Mouse (Mus musculus) c-Kit-negative CD71-positive TER-119-positive erythroid progenitor cells, embryonic 14.5 days (primary cell): ENCODE measurements around the gene Parva.

ENCODE experiments used
- DNase-seq: peaks from one replicate; pipeline ENCODE4 v3.0.0-alpha.2; 2013; ENCODE audit warnings: low read depth, low spot score

Gene Parva

DNA sequence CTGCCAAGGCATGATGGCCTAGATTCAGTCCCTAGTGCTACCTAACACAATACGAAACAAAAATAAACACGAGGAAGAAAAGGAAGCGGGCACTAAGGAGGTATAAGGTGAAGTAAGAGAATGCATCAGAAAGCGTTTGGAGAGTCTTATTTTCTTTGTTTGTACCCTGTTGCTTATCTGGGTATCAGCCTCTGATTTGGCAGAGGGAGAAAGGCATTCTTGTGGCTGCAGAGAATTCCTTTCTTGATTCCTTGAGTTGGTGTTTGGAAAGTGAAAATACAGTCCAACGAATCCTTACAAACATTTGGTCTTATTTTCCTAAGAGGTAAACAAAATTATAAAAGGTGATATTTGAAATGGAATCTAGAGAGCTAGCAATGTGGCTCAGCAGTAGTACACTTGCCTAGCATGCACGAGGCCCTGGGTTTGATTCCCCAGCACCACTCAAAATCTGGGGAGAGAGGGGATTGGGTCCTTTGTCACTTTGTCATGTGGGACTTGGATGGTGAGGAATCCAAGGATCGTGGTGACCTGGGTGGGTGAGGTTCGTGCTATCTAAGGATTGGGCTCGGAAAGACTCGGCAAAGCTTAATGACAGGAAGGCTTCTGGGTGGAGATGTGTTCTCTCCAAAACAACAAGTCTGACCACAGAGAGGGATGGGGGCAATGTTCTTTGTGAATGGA lies 44.9 kb downstream of the Parva start:
- no peak for DNase-seq

DNA sequence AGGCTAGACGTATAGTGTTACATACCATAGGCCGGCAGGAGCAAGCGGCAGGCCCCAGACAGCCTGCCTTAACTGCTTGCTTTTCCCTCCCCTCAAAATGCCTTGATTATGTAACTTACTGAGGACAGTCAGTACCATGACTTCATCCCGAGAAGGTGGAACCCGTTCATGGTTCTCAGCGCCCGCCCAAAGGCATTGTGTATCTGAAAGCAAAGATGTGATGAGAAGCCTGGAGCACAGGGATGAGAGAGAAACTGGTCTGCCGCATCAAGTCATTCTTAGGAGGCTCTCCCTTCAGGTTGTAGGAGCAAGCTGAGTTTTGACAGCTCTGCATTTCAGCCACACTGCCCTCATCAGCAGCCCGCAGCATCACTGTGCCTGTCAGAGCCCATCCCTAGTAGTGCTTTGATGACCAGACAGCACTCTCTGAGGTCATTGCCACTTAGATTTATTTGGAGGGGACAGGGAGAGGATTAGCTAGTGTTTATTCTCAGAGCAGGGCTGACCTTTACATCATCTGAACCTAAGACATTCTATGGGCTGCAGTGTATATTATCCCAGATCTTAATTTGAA lies 45.5 kb downstream of the Parva start:
- DNase-seq = no peak

DNA sequence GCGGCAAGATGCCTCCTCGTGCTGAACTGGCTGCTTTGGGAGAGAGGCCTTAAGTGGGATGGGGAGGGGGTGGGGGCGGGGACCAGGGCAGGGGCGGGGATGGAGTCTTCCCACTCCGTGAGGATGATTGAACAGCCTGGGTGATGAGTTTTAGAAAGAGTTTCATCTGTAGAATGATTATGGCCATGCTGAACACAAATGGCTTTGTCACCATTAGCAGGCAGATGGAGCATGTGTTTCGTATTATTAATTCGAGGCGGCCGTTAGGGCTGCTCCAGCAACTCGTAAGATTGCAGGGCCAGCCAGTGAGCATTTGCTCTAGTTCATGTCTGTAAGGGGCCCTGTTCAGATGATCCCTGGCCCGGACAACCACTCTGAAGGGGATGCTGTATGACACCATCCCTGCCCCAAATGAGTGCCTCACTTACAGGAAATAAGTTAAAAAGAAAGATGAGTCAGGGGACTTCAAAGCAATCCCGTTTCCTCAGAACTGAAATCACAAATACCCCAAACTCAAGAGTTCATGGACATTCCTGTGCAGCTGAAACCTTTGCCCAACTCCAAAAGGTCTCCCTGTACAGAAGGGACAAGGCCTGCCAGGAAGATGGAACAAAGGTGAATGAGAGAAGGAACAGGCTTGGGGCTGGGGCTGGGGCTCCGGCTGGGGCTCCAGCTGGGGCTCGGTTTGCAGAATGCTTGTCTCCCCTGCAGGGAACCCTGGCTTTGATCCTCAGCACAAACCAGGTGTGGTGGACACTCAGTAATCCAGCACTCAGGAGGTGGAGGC lies 46.5 kb downstream of the Parva start:
- no peak for DNase-seq

DNA sequence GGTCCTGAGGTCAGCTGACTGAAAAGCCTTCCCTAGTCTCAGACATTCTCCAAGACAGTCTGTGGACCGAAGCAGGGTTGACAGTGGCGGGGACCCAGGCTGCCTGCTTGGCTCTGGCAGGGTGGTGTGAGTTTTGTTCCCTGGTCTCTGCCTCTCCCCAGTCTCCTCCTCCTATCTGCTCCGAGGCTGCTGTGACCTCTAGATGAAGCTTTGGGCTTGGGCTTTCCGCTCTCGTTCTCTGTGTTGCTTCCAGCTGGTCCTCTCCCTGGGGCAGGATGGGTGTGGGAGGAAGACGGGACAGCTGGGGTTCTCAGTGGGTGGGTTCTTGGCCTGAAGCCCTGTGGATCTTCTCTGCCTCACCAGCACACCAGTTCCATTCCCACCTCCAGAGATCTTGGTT lies 51.8 kb downstream of the Parva start:
- no peak for DNase-seq

DNA sequence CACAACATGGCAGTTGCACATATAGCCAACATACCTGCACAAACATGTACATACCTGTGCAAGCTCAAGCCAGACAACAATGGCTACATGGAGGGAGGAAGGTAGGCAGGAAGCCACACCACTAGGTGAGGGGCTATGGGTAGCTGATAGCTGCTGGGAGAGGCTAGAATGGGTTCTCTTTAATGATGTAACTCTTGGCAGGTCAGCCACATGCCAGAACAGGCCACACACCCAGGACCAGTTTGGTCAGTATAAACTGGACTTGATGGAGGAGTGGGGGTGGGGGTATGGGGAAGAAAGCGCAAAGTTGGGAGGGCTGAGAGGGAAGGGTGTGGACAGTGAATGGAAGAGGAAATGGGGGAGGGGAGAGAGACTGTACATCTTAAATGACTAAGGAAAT lies 53.7 kb downstream of the Parva start:
- DNase-seq = no peak

DNA sequence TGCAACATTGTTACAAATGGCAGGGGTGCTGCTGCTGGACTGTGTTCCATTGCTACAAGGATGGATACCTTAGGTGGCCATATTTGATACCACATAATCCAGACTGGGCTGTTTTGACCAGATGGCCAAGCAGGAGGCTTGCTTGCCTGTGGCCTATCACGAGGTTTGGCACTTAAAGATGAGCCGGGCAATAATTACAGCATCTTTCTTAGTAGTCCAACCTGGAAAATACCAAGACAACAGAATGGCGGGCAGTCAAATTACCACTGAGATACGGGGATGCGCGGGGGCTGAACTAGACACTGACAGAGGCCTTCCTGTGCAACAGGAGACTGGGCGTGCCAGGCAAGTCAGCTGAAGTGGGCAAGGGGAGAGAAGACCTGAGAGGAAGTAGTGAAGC lies 55.3 kb downstream of the Parva start:
- no peak for DNase-seq

DNA sequence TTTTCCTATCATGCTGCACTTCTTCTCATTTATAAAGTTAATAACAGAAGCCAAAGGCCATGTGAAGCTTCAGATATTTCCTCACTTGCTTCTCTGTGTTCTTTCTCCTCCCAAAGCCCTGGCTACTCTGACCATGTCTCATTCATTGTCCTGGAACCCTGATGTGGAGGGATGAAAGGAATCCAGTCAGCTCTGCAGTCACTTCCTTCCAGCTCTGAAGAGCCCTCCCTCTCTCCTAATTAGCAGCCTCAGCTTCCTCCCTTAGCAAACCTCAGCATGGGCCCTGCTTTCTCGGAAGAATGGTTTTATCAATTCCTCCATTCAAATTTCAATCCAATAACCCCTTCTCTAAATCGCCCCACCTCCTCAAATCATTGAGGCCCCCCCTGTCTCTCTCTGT lies 56.1 kb downstream of the Parva start:
- DNase-seq = no peak

DNA sequence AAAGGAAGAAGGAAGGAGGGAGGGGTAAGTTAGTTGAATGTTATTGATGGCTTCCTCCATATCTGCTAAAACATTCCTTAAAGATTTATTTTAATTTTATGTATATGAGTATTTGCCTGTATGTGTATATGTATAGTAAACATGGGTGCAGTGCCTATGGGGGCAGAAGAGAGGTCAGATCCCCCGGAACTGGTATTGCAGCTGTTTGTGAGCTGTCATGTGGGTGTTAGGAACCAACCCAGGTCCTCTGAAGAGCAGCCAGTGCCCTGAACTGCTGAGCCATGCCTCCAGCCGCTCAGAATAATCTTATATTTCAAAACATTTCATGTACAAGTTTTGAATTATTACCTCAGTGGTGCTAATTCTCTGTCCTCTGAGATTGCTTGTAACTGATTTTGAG lies 63.5 kb downstream of the Parva start:
- no peak for DNase-seq

DNA sequence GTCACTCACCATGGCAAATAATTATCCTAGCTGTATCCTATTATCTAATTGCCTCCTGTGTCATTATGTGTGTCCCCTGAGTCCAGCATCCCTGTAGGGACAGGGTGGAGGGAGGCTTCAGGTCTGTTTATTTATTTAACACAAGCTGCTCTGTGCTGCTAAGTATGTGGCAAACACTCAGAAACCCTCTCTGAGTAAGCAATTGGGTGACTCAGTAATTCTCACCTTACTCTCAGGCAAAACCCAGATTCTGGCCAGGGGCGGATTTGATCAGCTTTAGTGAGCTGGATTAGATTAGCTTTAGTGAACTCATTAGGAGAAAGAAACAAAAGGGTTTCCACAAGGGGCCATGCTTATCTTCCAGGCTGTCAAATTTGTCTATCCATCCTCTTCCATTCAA lies 64.4 kb downstream of the Parva start:
- no peak for DNase-seq

DNA sequence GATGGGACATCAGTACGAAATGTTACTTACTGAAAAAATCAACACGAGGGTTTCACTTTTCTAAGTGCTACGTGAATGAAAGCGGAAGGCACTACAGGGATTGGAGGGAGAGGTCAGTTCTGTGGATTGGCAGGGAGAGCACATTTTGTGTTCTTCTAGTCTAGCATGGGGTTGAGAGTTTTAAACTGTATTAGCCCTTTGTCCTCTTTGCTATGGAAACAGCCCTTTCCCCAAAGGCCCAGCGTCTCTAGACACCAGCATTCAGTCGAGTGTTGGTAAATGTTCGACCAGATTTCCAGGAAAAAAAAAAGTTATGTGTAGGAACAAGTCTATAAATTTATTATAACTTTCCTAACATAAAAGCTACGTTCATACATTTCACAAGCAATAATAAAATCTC lies 68.6 kb downstream of the Parva start:
- DNase-seq = no peak

DNA sequence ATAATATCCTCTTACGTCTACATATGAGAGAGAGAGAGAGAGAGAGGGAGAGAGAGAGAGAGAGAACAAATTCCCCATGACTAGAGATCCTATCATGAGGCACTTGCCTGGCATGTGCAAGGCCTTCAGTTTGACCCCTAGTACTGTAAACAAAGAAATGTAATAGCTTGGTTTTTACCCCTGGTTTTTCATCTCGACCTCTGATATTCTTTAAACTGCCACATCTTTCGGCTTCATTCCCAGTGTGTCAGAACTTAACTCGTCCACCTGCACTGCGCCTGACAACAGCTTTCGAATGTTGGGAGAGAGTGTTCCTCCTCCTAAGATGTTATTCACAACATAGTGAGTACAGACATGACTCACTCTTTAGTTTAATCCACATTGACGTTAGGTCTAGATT lies 69.6 kb downstream of the Parva start:
- DNase-seq = no peak

DNA sequence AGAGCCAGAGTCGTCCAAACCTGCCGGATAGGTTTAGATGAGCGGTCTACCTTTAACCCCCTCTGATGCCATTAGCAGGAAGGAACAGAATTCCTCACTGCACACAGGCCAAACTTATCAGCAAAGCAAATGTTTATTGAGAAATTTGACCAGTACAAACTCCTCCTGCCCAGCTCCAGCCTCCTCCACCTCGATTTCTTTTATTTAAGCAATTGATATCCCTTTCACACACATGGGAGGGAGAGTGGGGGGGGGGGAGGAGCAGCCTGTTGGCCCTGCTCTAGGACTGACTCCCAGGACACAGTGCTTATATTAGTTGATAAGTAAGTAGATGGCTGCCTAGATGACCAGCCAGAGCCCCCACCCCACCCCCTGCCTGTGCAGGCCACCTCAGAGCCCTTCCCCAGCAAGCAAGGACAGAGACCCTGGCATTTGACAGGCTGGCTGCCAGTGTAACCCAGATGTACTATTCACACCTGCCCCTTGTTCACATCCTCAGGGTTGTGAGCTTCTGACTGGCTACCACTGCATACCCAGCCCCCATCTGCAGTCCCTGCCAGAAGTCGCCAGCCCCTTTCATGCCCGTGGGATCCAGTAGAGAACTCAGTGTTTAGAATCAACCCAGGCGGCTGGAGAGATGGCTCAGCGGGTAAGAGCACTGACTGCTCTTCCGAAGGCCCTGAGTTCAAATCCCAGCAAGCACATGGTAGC lies 71.4 kb downstream of the Parva start:
- no peak for DNase-seq

DNA sequence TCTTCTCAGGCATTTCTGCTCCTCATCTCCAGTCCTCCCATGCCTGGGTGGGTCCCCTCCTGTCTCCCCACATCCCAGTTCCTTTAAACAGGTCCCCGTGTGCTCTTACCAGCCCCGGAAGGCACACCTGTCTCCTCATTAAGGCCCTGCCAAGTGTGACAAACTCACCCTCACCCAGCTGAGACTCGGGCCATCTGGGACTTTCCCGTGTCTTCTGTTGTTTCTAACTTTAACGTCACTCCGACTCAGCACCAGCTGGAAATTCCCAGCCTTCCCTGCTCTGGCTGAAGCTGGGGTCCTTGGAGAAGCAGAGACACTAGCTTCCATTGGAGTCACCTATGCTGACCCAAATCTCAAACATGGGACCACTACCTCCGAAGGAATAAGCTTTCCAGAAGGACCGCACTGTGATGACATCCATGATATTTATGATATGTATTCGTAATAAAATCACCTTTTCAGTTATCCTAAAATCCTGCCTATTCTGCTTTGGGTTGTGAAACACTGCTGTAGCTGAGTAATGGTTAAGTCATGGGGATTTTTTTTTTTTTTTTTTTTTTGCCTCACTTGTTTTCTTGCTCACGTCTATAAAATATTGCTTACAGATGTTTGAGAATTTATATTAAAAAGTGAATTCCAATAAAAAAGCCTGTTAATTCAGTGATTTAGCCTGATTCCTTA lies 72.3 kb downstream of the Parva start:
- DNase-seq = no peak

DNA sequence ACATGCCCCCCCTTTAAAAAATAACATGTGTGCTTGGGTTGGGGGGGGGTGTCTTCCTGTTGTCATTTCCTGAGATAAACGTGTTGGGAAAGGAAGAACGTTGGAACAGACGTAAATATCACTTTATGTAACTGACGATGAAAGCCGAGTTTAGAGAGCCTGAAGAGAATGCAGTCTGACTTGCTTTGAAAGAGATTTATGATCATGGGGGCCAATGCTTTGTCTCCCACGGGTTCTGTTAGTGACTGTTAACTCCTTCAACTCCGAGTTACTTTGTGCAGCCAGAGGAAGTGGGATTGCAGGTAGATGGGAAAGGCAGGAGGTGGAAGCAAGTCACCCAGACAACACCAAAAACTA lies 72.8 kb downstream of the Parva start:
- no peak for DNase-seq

DNA sequence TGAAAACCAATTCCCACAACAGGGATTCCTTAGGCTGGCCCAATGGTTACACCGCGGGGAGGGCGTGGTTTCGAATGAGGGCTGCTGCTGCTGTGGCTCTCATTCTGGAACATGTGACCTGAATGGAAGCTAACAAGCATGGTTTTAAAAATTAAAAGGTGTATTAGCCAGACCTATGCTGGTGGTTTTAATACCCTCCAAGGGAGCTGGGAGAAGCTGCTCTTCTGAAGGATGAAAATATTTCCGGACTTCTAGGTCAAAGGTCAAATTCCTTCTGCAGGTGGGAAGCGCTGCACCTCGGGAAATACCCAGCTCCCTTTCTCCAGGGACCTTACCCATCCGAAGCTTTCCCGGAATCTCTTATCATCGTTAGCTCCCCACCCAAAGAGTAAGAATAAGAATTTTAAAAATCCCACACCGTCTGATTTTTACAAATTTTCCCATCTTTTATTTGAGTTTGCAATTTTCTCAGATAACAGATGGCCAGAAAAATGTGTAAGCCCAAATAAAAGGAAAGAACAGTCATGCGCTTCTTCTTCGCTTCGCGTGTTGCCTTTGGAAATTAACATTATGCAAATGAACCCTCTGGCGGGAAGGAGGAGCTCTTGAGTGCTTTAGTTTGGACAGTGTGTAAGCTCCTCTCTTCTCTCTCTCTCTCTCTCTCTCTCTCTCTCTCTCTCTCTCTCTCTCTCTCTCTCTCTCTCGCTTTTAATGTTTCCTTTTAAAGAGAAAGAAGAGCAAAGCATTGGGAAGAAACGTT lies 74.9 kb downstream of the Parva start:
- DNase-seq = no peak

DNA sequence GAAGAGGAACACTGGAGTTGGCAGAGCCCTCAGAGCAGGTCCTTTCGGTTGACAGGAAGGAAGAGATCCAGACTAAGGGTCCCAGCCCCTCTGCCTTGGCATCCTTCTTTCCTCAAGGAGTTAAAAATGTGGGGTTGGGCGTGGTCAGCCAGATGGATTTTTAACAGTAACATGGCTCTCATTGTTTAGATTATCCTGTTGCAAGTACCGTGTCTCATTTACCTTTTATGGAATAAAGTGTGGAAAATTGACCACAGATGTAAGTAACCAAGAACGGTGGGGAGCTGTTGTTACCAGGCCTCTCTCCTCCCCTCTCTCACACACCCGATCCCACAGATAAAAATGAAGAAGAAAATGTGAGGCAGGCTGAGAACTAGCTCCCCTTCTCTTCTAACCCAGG lies 75.5 kb downstream of the Parva start:
- DNase-seq = no peak

DNA sequence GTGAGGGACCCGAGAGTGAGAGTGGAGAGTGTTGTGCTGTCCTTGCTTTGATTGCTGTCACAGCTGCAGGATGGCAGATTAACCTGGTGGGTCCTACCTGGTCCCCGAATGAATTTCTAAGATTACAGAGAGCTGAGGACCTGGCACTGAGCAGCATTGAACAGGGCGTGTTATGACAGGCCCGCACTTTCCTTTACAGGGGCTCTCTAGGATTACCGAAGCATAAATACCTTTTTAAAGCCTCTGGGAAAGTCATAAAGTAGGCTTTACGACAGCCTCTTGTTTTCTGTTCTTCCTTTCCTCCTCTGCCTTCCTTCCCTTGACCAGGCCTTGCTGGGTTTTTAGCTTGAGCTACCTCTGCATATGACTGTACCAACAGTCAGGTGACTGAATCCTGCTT lies 76.1 kb downstream of the Parva start:
- no peak for DNase-seq

DNA sequence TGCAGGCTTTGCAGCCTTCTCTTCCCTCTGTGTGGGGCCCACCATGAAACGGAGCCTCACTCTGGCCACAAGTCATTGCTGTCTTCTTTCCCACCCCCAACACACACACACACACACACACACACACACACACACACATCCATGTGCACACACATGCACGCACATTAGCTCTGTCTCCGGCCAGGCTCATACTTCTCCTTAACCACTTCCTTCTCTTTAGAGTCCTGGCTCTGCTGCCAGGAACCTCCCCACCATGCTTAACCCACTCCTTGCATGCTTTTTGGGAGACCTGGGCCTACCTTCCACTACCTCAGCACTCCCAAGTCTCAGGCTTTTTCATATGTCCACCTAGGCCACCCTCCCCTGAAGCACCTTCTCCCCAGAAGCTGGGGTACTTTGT lies 76.6 kb downstream of the Parva start:
- DNase-seq = no peak

DNA sequence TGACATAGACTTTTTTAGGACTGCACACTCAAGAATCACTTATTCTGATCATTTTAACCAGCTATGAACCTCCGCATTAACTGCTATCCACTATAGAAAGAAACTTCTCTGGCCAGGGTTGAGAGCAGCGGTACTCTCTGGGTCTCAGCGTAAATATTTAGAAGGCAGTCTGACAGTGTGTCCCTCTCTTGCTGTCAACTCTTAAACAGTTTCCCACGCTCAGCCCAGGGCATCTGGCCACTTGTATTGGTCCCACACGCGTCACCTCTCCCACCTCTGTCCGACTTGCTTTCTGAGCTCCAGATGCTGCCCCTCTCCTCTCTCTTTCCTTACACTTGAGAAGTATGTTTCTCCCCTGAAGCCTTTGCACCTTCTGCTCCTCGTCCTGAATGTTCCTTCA lies 81.8 kb downstream of the Parva start:
- no peak for DNase-seq

DNA sequence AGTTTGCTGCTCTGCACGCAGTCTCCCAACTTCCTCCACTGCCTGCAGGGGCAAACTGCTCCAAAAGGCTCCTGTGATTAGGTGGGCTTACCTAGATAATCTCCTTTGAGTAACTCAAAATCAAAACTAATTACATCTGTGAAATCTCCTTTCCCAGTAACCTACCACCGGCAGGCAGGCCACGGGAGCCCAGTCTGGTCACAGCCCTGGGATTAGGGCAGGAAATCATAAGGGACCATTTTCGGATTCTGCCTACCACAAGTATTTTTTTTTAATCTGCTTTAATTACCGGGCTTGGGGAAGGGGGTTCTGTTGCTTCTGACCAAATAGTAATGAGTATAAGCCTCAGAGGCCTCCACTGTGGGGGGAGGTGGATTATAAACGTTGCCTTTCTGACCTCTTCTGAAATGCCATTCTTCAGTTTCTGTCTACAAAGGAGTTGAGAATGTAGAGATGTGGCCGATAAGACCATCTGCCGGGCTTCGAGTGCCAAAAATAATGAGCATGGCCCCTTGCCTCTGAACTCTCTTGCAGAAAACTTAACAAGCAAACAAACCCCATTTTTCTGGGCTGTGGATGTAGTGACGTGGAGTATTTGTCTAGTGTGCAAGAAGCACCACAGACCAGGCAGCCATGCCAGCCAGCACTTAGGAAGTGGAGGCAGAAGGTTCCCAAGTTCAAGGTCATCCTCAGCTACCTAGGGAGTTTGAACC lies 83.2 kb downstream of the Parva start:
- no peak for DNase-seq

DNA sequence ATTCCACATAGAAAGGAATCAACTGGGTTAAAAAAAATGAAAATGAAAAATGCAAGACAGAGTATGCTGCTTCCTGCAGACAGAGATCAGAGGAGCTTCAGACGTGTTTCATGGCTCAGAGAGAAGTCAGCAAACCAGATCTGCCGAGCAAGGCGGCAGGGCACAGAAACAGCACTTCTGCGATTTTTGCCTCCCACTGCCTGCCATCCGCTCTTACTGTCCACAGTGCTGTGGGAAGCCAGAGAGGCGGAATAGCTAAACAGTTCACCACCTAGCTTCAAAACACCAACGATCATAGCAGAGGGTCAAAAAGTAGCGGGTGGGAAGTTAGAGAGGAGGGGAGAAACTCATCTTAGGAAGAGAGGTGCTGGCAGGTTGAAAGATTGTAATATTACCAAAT lies 84.0 kb downstream of the Parva start:
- DNase-seq = no peak
